Mouse (Mus musculus) intestine, embryonic 15.5 days (tissue): ENCODE data around the gene Rasl12. TPM values are rescaled to one million over a fixed set of nuclear protein-coding genes. Genes with fewer than 3 reads are reported as not detected.
A peak's percentile ranks its signal among the peaks of the same experiment; 100 is the strongest.

Source experiments
- ATAC-seq: fragments of 200-750 bp; cut with Nextera tagmentation; 2 replicates; pipeline ENCODE4 v1.8.0; 2017; ENCODE audit warnings: moderate TSS enrichment, moderate library complexity
- H3K27ac ChIP-seq: fragments of 300-500 bp; sonication (generic); 2 replicates; pipeline ENCODE4 v1.5.1; 2015; ENCODE audit warnings: mild to moderate bottlenecking, inconsistent platforms
- H3K27me3 ChIP-seq: fragments of 300-500 bp; sonication (generic); replicated peaks from 2 replicates; pipeline ENCODE4 v1.6.1; 2015; ENCODE audit warnings: inconsistent platforms
- H3K36me3 ChIP-seq: fragments of 300-500 bp; sonication (generic); 2 replicates; pipeline ENCODE4 v1.6.1; 2015; ENCODE audit warnings: inconsistent platforms
- H3K4me1 ChIP-seq: fragments of 300-500 bp; sonication (generic); replicated peaks from 2 replicates; pipeline ENCODE4 v1.6.1; 2015; ENCODE audit warnings: inconsistent platforms
- H3K4me2 ChIP-seq: fragments of 300-500 bp; sonication (generic); replicated peaks from 2 replicates; pipeline ENCODE4 v1.6.1; 2015; ENCODE audit warnings: mild to moderate bottlenecking, inconsistent platforms
- H3K4me3 ChIP-seq: fragments of 300-500 bp; sonication (generic); replicated peaks from 2 replicates; pipeline ENCODE4 v1.5.1; 2015; ENCODE audit warnings: inconsistent platforms
- H3K9ac ChIP-seq: fragments of 300-500 bp; sonication (generic); 2 replicates; pipeline ENCODE4 v1.6.1; 2015; ENCODE audit warnings: inconsistent platforms
- H3K9me3 ChIP-seq: fragments of 300-500 bp; sonication (generic); 2 replicates; pipeline ENCODE4 v1.6.1; 2016; ENCODE audit warnings: inconsistent platforms
- WGBS: fragments of 180-500 bp; shearing (Covaris S2); methylation state at CpG from one replicate; pipeline ENCODE4 v1.1.7; 2015; 5-methylcytosine and 5-hydroxymethylcytosine counted together
- polyA plus RNA-seq: library from polyadenylated mRNA; unstranded; fragments of >200 nt; fragmentation: Nextera tagmentation; extraction: Ambion mirVana; gene quantifications from 2 replicates; pipeline ENCODE4 v1.2.1, GENCODE M21; 2015

Gene Rasl12
- polyA plus RNA-seq, 1 experiment from 2014 or later: 4.7 TPM

DNA sequence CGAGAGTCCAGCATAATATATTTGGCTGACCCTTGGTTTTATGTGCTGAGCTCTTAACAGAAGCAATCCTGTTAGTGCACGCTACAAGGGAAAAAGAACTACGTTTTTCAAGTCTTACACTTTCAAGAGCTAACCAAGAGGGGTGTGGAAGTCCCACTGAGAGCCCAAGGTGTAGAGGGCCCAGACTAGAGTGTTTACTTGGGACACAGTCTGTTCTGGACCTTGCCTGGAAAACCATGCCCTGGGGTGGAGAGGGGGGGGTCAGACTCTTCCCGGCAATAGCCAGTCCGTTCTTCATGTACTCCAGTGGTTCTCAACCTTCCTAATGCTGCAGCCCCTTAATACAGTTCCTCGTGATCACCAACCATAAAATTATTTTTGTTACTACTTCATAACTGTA is 1.6 kb downstream of the Rasl12 start:
- H3K4me2 ChIP-seq: no peak overlapping the region
- H3K4me1 ChIP-seq: peaks cover 11% of the 10 kb centered on the region
- H3K27me3 ChIP-seq: peaks cover 37% of the 10 kb centered on the region
- 84% methylated on average over 6 of the region's 6 CpGs for WGBS
- H3K27ac ChIP-seq: no peak overlapping the region
- no peak for ATAC-seq
- H3K9me3 ChIP-seq: no peaks in the 10 kb centered on the region
- no peak overlapping the region for H3K9ac ChIP-seq
- H3K4me3 ChIP-seq: no peak overlapping the region
- H3K36me3 ChIP-seq: no peaks in the 10 kb centered on the region

- H3K4me3 ChIP-seq: no peak overlapping the region
- peaks cover 11% of the 10 kb centered on the region; the same call in 1 of the 2 replicates for H3K27me3 ChIP-seq
- H3K27ac ChIP-seq: no peak overlapping the region
- no peak overlapping the region for H3K9ac ChIP-seq
- no peaks in the 10 kb centered on the region for H3K9me3 ChIP-seq
- WGBS: 67% methylated on average over 15 of the region's 15 CpGs
- H3K36me3 ChIP-seq: no peaks in the 10 kb centered on the region
- no peak overlapping the region for H3K4me2 ChIP-seq
- H3K4me1 ChIP-seq: no peaks in the 10 kb centered on the region
- ATAC-seq: no peak
Measured at GRCm38 (mm10) chr9:65404331-65405183, 6.3 kb downstream of the Rasl12 start.

- H3K4me3 ChIP-seq: no peak overlapping the region
- H3K4me2 ChIP-seq: no peak overlapping the region
- H3K27ac ChIP-seq: no peak overlapping the region
- WGBS: 72% methylated on average over 2 of the region's 2 CpGs
- H3K9ac ChIP-seq: no peak overlapping the region
- H3K4me1 ChIP-seq: no peaks in the 10 kb centered on the region
- H3K9me3 ChIP-seq: no peaks in the 10 kb centered on the region
- ATAC-seq: no peak
- H3K36me3 ChIP-seq: no peaks in the 10 kb centered on the region
- H3K27me3 ChIP-seq: peaks cover 11% of the 10 kb centered on the region; the same call in 1 of the 2 replicates
Measured at GRCm38 (mm10) chr9:65405184-65405449, 6.8 kb downstream of the Rasl12 start.

DNA sequence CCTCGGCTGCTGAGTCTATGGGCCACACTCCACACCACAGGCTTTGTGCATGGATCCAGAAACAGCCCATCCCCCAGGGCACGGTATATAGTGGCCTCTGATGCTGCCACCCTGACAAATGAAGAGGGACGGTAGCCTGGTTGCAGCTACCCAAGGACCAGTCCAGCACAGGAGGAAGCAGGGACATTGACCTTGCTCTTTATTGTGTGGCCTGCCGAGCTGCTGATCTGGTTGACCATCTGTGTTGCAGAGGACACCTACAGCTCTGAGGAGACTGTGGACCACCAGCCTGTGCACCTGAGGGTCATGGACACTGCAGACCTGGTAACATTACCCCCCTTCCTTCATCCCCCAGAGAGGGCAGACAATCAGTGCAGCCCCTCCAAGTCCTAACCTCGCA is 9.0 kb downstream of the Rasl12 start:
- no peak overlapping the region for H3K4me2 ChIP-seq
- no peaks in the 10 kb centered on the region for H3K4me1 ChIP-seq
- peaks cover 4% of the 10 kb centered on the region; the same call in 1 of the 2 replicates for H3K27me3 ChIP-seq
- ATAC-seq: no peak
- H3K9me3 ChIP-seq: no peaks in the 10 kb centered on the region
- 83% methylated on average over 5 of the region's 5 CpGs for WGBS
- no peaks in the 10 kb centered on the region for H3K36me3 ChIP-seq
- no peak overlapping the region for H3K27ac ChIP-seq
- no peak overlapping the region for H3K9ac ChIP-seq
- no peak overlapping the region for H3K4me3 ChIP-seq

- Histone ChIP-seq H3K9me3 (no peaks in the 10 kb centered on the region), H3K27ac (no peak overlapping the region), H3K9ac (no peak overlapping the region), H3K36me3 (no peaks in the 10 kb centered on the region), H3K4me2 (no peak overlapping the region), H3K27me3 (no peaks in the 10 kb centered on the region; the same call in 1 of the 2 replicates), H3K4me3 (no peak overlapping the region), H3K4me1 (no peaks in the 10 kb centered on the region)
- 68% methylated on average over 3 of the region's 3 CpGs for WGBS
- ATAC-seq: no peak
Measured at GRCm38 (mm10) chr9:65407861-65408260, 9.6 kb downstream of the Rasl12 start.

- 52% methylated on average over 5 of the region's 5 CpGs for WGBS
- Histone ChIP-seq H3K4me1 (no peaks in the 10 kb centered on the region), H3K9ac (no peak overlapping the region), H3K4me3 (no peak overlapping the region), H3K4me2 (no peak overlapping the region), H3K27ac (no peak overlapping the region), H3K27me3 (no peaks in the 10 kb centered on the region; the same call in 1 of the 2 replicates), H3K9me3 (no peaks in the 10 kb centered on the region), H3K36me3 (no peaks in the 10 kb centered on the region)
- peak; percentile 94 for ATAC-seq
Measured at GRCm38 (mm10) chr9:65408871-65409295, 10.6 kb downstream of the Rasl12 start.

DNA sequence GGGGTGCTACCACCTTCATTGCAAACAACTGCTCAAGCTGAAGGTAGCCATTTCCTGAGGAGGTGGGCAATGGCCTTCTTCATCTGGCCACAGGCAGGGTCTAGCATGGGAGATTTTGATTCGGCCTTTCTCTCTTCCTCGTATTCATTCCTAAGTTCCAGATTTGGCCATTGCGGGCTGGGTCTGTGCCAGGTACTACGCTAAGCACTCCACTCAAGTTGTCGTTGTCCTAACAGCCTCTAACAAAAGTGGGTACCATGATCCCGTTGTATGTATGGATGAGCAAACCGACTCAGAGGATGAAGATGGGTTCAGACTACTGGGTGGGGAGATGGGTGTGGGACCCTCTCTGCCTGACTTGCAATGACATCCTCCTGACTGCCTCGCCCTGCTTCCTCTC is 12.1 kb downstream of the Rasl12 start:
- Histone ChIP-seq H3K4me2 (no peak overlapping the region), H3K9me3 (no peaks in the 10 kb centered on the region), H3K36me3 (no peaks in the 10 kb centered on the region), H3K4me1 (no peaks in the 10 kb centered on the region), H3K27ac (no peak overlapping the region), H3K9ac (no peak overlapping the region), H3K4me3 (no peak overlapping the region), H3K27me3 (no peaks in the 10 kb centered on the region; the same call in 1 of the 2 replicates)
- ATAC-seq: no peak
- WGBS: 93% methylated on average over 8 of the region's 8 CpGs

GRCm38 (mm10) chr9:65411326-65411725 is 13.0 kb downstream of the Rasl12 start:
- no peaks in the 10 kb centered on the region for H3K36me3 ChIP-seq
- no peak overlapping the region for H3K27ac ChIP-seq
- H3K27me3 ChIP-seq: no peaks in the 10 kb centered on the region; the same call in 1 of the 2 replicates
- H3K4me2 ChIP-seq: no peak overlapping the region
- H3K9ac ChIP-seq: no peak overlapping the region
- H3K4me3 ChIP-seq: no peak overlapping the region
- H3K4me1 ChIP-seq: no peaks in the 10 kb centered on the region
- ATAC-seq: no peak
- H3K9me3 ChIP-seq: no peaks in the 10 kb centered on the region
- WGBS: 61% methylated on average over 3 of the region's 3 CpGs

DNA sequence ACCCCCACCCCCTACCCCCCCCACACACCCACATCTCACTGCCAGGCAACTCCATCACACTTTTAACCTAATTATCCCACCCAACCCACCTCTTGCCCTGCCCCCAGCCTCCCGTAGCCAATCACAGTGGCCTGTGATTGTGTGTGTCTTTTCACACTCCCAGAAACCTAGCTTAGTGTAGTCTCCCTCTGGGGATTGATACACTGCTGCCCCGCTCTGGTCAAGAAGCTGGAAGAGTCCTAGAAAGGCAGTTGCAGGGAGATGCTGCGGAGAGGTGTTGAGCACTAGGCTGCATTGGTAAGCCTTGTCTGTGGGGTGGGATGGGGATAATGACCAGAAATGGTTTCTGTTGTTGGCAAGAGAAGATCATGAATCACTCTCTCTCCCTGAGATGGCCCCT is 19.4 kb downstream of the Rasl12 start:
- ATAC-seq: no peak
- H3K4me2 ChIP-seq: no peak overlapping the region
- H3K4me3 ChIP-seq: no peak overlapping the region
- no peaks in the 10 kb centered on the region for H3K4me1 ChIP-seq
- no peaks in the 10 kb centered on the region for H3K9me3 ChIP-seq
- WGBS: 41% methylated on average over 3 of the region's 3 CpGs
- no peaks in the 10 kb centered on the region for H3K27me3 ChIP-seq
- no peaks in the 10 kb centered on the region for H3K36me3 ChIP-seq
- H3K27ac ChIP-seq: no peak overlapping the region
- no peak overlapping the region for H3K9ac ChIP-seq

GRCm38 (mm10) chr9:65419633-65420032 is 21.3 kb downstream of the Rasl12 start:
- H3K4me1 ChIP-seq: no peaks in the 10 kb centered on the region
- no peaks in the 10 kb centered on the region for H3K36me3 ChIP-seq
- no peak overlapping the region for H3K4me3 ChIP-seq
- H3K27me3 ChIP-seq: no peaks in the 10 kb centered on the region
- no peak for ATAC-seq
- H3K4me2 ChIP-seq: no peak overlapping the region
- H3K27ac ChIP-seq: no peak overlapping the region
- H3K9ac ChIP-seq: no peak overlapping the region
- WGBS: 74% methylated on average over 3 of the region's 3 CpGs
- no peaks in the 10 kb centered on the region for H3K9me3 ChIP-seq

- no peaks in the 10 kb centered on the region for H3K27me3 ChIP-seq
- 0 out of 2 replicates have a peak within 1 kb of the TSS, but pooled peaks have one; percentile 7 for H3K4me3 ChIP-seq
- H3K27ac ChIP-seq: peak within 1 kb of the TSS; percentile 64
- H3K4me2 ChIP-seq: peak within 1 kb of the TSS; percentile 39; the same call in 1 of the 2 replicates
- ATAC-seq: peak; percentile 77
- H3K9me3 ChIP-seq: no peaks in the 10 kb centered on the region
- 61% methylated on average over 11 of the region's 11 CpGs for WGBS
- H3K9ac ChIP-seq: no peak within 1 kb of the TSS
- no peaks in the 10 kb centered on the region for H3K4me1 ChIP-seq
- no peaks in the 10 kb centered on the region for H3K36me3 ChIP-seq
Measured at GRCm38 (mm10) chr9:65422760-65423501, 24.6 kb downstream of the Rasl12 start, which contains the start of gene Slc51b. Gene Slc51b, minus strand, starts transcription at chr9:65422955.

- H3K9ac ChIP-seq: no peak overlapping the region
- no peaks in the 10 kb centered on the region for H3K36me3 ChIP-seq
- no peaks in the 10 kb centered on the region for H3K4me1 ChIP-seq
- WGBS: 29% methylated on average over 3 of the region's 3 CpGs
- H3K27me3 ChIP-seq: no peaks in the 10 kb centered on the region
- H3K4me3 ChIP-seq: no peak overlapping the region
- 0 out of 2 replicates have a peak, but pooled peaks have one; percentile 5 for ATAC-seq
- H3K27ac ChIP-seq: no peak overlapping the region
- H3K4me2 ChIP-seq: no peak overlapping the region
- H3K9me3 ChIP-seq: no peaks in the 10 kb centered on the region
Measured at GRCm38 (mm10) chr9:65424393-65424792, 26.1 kb downstream of the Rasl12 start.
